Mouse (Mus musculus): ENCODE data around the gene Plekhb1. TPM values are rescaled to one million over a fixed set of nuclear protein-coding genes. Genes with fewer than 3 reads are reported as not detected.

The Plekhb1 gene
- polyA plus RNA-seq, 1 experiment from 2014 or later: 4.3 TPM

DNA sequence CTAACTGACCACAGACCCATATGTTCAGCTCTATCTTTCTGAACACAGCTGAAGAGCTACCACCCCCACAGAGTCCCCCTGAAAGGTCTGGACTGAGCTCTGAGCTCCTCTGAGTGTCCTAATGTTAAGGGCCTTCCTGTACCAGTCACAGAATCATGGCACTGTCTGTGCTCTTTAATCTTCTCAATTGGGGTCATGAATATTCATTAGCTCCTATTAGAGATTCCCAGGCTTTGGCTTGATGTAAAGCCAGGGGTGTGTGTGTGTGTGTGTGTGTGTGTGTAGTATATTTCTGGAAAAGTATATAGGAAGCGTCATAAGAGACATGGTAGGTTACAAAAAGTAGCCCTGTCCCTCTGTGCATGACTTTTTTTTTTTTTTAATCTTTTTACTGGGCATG is 21.0 kb upstream of the Plekhb1 start:
- no peak overlapping the region for H3K9ac ChIP-seq (replicated peaks; ENCODE audit: low read length)
- no peak overlapping the region for H3K4me2 ChIP-seq (replicated peaks; ENCODE audit: low read depth, low read length)
- 96% methylated on average over 1 of the region's 1 CpGs for WGBS

DNA sequence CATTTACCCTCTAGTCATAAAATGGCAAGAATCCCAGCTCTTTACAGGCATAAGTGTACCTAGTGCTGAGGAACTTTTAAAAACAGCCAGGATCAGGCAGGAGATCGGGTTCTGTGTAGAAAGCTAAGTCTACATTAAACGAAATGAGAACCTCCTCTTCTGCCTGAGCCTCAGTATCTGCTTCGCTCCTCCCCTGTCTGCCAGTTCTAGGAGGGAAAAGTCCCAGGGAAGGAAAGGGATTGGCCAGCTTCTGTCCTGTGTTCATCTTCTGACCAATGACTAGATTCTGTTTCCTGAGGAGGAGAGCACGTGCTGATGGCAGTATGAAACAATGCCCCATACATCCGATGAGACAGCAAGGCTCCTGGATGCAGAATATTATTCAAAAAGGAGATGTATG is 18.9 kb upstream of the Plekhb1 start:
- no peak overlapping the region for H3K27ac ChIP-seq (ENCODE audit: low read length)
- H3K4me2 ChIP-seq (replicated peaks; ENCODE audit: low read depth, low read length): no peak overlapping the region
- no peaks in the 10 kb centered on the region for H3K27me3 ChIP-seq (ENCODE audit: insufficient read depth, low read length)
- H3K4me3 ChIP-seq (ENCODE audit: low read length): no peak overlapping the region
- WGBS: 54% methylated on average over 5 of the region's 5 CpGs
- no peak overlapping the region for H3K9ac ChIP-seq (replicated peaks; ENCODE audit: low read length)
- ATAC-seq (ENCODE audit: low FRiP score, low TSS enrichment): no peak
- no peaks in the 10 kb centered on the region for H3K36me3 ChIP-seq (ENCODE audit: insufficient read depth, low read length)
- no peaks in the 10 kb centered on the region for H3K9me3 ChIP-seq (ENCODE audit: low read length)
- peaks cover 4% of the 10 kb centered on the region; the same call in 1 of the 2 replicates for H3K4me1 ChIP-seq (ENCODE audit: insufficient read depth, low read length)

More for the DNA sequence above, 21.0 kb upstream of the Plekhb1 start:
- Histone ChIP-seq H3K36me3 (ENCODE audit: insufficient read depth, low read length) (no peaks in the 10 kb centered on the region), H3K4me3 (ENCODE audit: low read length) (no peak overlapping the region), H3K9me3 (ENCODE audit: low read length) (no peaks in the 10 kb centered on the region), H3K27ac (ENCODE audit: low read length) (no peak overlapping the region), H3K4me1 (ENCODE audit: insufficient read depth, low read length) (peaks cover 4% of the 10 kb centered on the region; the same call in 1 of the 2 replicates), H3K27me3 (ENCODE audit: insufficient read depth, low read length) (no peaks in the 10 kb centered on the region)
- ATAC-seq (ENCODE audit: low FRiP score, low TSS enrichment): no peak

DNA sequence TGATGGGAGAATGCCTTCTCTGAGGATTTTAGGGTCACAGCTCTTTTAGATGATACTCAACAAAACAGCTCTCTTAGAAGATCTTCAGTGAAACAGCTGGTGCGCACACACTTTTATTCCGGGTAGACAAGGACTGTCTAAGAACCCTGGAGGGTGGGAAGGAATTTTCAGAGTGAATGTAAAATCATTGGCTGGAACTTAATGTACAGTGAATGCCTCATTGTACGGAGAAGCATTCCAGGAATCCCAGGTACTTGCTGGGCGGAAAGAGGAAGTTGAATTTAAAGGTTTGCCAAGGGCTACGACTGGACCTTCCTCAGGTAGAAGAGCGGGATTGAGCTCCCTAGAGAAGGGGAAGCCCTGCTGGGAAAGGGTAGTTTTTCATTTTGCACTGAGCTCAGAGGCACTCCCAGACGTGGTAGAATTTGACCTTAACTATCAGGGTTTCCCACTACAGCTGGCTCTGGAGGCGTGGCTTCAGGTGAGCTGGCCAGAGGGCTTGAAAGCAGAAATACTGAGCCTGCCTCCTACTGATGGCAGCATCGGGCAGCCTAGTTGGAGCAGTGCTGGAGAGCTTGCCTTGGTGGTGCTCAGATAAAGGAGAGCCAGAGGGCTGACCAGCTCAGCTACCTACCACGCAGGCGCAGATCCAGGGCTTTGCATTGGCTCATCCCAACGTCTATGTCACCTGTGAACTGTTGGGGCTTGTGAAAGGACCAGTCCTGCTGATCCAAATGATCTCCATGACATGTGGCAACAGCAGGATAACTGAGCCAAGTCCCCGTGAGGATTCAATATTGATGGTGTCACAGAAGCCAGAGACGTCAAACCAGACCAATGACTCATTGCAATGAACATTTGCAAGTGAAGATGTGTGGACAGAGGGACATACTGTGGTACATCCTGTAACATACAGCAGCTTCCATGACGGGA is 17.0 kb upstream of the Plekhb1 start:
- 56% methylated on average over 15 of the region's 15 CpGs for WGBS
- Histone ChIP-seq H3K27ac (ENCODE audit: low read length) (peak overlapping the region; percentile 72), H3K4me2 (replicated peaks; ENCODE audit: low read depth, low read length) (peak overlapping the region; percentile 21), H3K9ac (replicated peaks; ENCODE audit: low read length) (no peak overlapping the region), H3K27me3 (ENCODE audit: insufficient read depth, low read length) (no peaks in the 10 kb centered on the region), H3K4me3 (ENCODE audit: low read length) (no peak overlapping the region), H3K36me3 (ENCODE audit: insufficient read depth, low read length) (no peaks in the 10 kb centered on the region), H3K9me3 (ENCODE audit: low read length) (no peaks in the 10 kb centered on the region), H3K4me1 (ENCODE audit: insufficient read depth, low read length) (peaks cover 4% of the 10 kb centered on the region; the same call in 1 of the 2 replicates)
- ATAC-seq (ENCODE audit: low FRiP score, low TSS enrichment): 0 out of 2 replicates have a peak, but pooled peaks have one; percentile 57

DNA sequence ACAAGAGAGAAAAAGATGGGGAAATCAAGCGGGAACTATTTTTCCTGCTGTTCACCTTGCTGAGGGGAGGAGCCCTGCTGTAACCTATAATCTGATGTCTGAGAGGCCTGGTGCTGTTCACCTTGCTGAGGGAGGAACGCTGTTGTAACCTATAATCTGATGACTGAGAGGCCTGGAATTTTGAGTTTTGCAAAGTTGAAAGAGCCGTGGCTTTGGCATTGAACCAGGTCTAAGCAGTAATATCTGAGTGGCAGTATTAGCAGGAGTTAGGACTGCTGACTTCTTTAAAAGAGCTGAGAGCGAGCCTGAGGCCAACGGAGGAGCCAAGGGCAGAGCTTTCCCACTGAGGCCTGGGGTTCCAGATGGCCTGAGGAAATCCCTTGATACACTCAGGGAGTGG is 15.8 kb upstream of the Plekhb1 start:
- no peak overlapping the region for H3K9ac ChIP-seq (replicated peaks; ENCODE audit: low read length)
- WGBS: 78% methylated on average over 5 of the region's 5 CpGs

DNA sequence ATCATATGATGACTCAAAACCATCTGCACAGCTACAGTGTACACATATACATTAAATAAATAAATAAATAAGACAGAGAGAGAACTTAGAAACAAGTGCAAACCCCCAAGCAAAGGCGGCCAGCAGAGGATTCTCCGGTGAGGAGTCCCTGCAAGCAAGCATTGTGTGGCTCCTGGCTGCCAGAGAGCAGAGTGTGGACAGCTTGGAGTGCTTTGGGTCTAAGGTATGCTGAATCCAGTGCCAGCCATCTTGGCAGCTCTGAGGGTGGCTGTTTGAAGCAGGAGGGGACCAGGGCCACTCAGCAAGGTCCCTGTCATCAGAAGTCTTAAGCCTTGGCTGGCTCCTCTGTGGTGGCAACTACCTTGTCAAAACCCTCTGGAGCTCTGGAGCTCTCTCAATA is 12.7 kb upstream of the Plekhb1 start:
- no peaks in the 10 kb centered on the region for H3K36me3 ChIP-seq (ENCODE audit: insufficient read depth, low read length)
- no peak overlapping the region for H3K4me3 ChIP-seq (ENCODE audit: low read length)
- no peak for ATAC-seq (ENCODE audit: low FRiP score, low TSS enrichment)
- peaks cover 4% of the 10 kb centered on the region; the same call in 1 of the 2 replicates for H3K4me1 ChIP-seq (ENCODE audit: insufficient read depth, low read length)
- H3K27me3 ChIP-seq (ENCODE audit: insufficient read depth, low read length): no peaks in the 10 kb centered on the region
- H3K9ac ChIP-seq (replicated peaks; ENCODE audit: low read length): no peak overlapping the region
- WGBS: 94% methylated on average over 2 of the region's 2 CpGs
- H3K4me2 ChIP-seq (replicated peaks; ENCODE audit: low read depth, low read length): no peak overlapping the region
- no peaks in the 10 kb centered on the region for H3K9me3 ChIP-seq (ENCODE audit: low read length)
- H3K27ac ChIP-seq (ENCODE audit: low read length): no peak overlapping the region

More for the DNA sequence above, 15.8 kb upstream of the Plekhb1 start:
- H3K4me3 ChIP-seq (ENCODE audit: low read length): no peak overlapping the region
- no peaks in the 10 kb centered on the region for H3K27me3 ChIP-seq (ENCODE audit: insufficient read depth, low read length)
- no peak overlapping the region for H3K4me2 ChIP-seq (replicated peaks; ENCODE audit: low read depth, low read length)
- no peaks in the 10 kb centered on the region for H3K9me3 ChIP-seq (ENCODE audit: low read length)
- H3K36me3 ChIP-seq (ENCODE audit: insufficient read depth, low read length): no peaks in the 10 kb centered on the region
- ATAC-seq (ENCODE audit: low FRiP score, low TSS enrichment): no peak
- peaks cover 4% of the 10 kb centered on the region; the same call in 1 of the 2 replicates for H3K4me1 ChIP-seq (ENCODE audit: insufficient read depth, low read length)
- no peak overlapping the region for H3K27ac ChIP-seq (ENCODE audit: low read length)

DNA sequence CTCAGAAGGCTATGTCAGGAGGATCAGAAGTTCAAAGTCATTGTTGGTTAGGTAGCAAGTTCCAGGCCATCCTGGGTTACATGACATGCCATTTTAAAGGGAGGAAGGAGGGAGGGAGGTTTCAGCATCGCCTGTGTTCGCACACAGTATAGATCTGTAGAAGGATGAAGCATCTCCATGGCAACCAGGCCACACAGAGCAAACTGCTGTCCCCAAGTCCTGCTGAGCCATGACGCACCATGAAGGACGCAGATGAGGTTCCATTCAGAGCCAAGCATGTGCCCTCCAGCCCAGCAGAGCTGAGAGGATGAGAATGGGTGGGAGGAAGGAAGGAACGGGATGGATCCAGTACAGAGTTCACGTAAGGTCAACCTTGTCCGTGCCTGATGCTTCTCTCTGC is 11.2 kb upstream of the Plekhb1 start:
- H3K9me3 ChIP-seq (ENCODE audit: low read length): no peaks in the 10 kb centered on the region
- H3K27me3 ChIP-seq (ENCODE audit: insufficient read depth, low read length): no peaks in the 10 kb centered on the region
- 58% methylated on average over 7 of the region's 7 CpGs for WGBS
- no peak overlapping the region for H3K9ac ChIP-seq (replicated peaks; ENCODE audit: low read length)
- no peaks in the 10 kb centered on the region for H3K4me1 ChIP-seq (ENCODE audit: insufficient read depth, low read length)
- no peak for ATAC-seq (ENCODE audit: low FRiP score, low TSS enrichment)
- H3K36me3 ChIP-seq (ENCODE audit: insufficient read depth, low read length): no peaks in the 10 kb centered on the region
- no peak overlapping the region for H3K27ac ChIP-seq (ENCODE audit: low read length)
- no peak overlapping the region for H3K4me3 ChIP-seq (ENCODE audit: low read length)
- H3K4me2 ChIP-seq (replicated peaks; ENCODE audit: low read depth, low read length): no peak overlapping the region

DNA sequence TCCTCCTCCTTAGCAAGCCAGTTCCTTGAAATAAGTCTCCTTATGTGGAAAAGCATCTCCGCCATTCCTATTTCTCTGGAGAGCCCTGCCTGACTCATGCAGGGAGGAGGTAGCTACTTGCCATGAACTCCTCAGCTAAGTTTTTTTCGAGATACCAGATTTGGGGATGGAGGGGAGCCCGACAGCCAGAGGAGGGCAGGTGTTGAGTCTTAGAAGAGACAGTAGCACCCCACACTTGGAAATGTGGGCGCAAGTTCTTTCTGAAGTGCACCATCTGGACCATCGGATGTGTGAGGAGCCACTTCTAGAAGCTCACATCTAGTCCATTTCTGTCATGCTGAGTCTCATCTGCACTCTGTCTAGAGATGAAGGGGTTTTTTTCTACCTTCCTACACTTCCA is 8.4 kb upstream of the Plekhb1 start:
- Histone ChIP-seq H3K4me3 (ENCODE audit: low read length) (no peak overlapping the region), H3K9ac (replicated peaks; ENCODE audit: low read length) (no peak overlapping the region), H3K9me3 (ENCODE audit: low read length) (no peaks in the 10 kb centered on the region), H3K4me1 (ENCODE audit: insufficient read depth, low read length) (no peaks in the 10 kb centered on the region), H3K4me2 (replicated peaks; ENCODE audit: low read depth, low read length) (no peak overlapping the region), H3K36me3 (ENCODE audit: insufficient read depth, low read length) (no peaks in the 10 kb centered on the region), H3K27me3 (ENCODE audit: insufficient read depth, low read length) (no peaks in the 10 kb centered on the region), H3K27ac (ENCODE audit: low read length) (no peak overlapping the region)
- WGBS: 91% methylated on average over 5 of the region's 5 CpGs
- no peak for ATAC-seq (ENCODE audit: low FRiP score, low TSS enrichment)

DNA sequence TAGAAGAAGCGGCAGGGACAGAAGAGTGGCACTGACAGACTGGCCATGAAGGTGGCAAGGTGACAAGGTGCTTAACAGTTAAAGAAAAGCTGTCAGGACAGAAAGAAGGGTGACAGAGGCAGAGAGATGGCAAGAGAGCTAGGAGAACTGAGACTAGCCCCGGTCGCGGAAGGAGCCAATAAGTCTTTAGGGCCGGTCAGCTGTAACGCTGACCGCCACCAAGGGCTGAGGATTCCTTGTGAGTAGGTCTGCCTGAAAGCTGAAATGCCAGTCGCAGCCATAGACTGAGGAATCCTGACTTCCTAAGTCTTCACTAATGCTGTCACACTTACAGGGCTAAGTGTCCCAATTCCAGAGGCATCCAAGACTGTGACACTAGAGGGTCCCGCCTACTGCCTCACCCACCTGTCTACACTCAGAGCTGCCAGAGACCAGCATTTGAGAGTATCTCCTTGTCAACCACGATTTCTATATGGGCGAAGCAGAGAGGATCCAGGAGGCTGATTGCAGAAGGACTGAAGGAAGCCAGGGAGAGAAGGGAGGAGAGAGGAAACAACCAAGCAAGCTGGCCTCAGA is 1.6 kb upstream of the Plekhb1 start:
- Histone ChIP-seq H3K27me3 (ENCODE audit: insufficient read depth, low read length) (no peaks in the 10 kb centered on the region), H3K27ac (ENCODE audit: low read length) (no peak overlapping the region), H3K4me1 (ENCODE audit: insufficient read depth, low read length) (peaks cover 10% of the 10 kb centered on the region), H3K9ac (replicated peaks; ENCODE audit: low read length) (0 out of 2 replicates have a peak overlapping the region, but pooled peaks have one; percentile 37), H3K36me3 (ENCODE audit: insufficient read depth, low read length) (no peaks in the 10 kb centered on the region), H3K4me2 (replicated peaks; ENCODE audit: low read depth, low read length) (peak overlapping the region; percentile 43), H3K4me3 (ENCODE audit: low read length) (peak overlapping the region; percentile 11), H3K9me3 (ENCODE audit: low read length) (no peaks in the 10 kb centered on the region)
- peak; percentile 24; the same call in 1 of the 2 replicates for ATAC-seq (ENCODE audit: low FRiP score, low TSS enrichment)
- 46% methylated on average over 11 of the region's 11 CpGs for WGBS

DNA sequence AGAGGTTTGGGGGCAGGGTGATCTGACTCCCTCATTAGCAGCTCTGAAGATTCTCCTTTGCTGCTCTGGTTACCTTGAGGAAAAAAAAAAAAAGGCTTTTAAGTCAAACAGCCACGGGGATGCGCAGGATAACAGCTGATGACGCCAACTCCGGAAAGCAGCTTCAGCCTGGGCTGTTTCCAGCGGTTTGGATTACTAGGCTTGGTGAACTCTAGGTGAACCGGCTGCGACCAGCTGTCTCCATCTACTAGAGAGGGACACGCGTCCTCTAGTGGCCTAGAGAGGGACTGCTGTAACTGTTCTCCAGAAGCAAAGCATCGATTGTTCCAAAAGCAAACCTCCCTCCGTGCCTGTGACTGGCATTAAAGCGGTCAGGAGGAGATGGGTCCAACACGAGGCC is 976 bp upstream of the Plekhb1 start:
- peak overlapping the region; percentile 43 for H3K4me2 ChIP-seq (replicated peaks; ENCODE audit: low read depth, low read length)
- no peaks in the 10 kb centered on the region for H3K36me3 ChIP-seq (ENCODE audit: insufficient read depth, low read length)
- no peaks in the 10 kb centered on the region for H3K9me3 ChIP-seq (ENCODE audit: low read length)
- peak overlapping the region; percentile 66; the same call in 1 of the 2 replicates for H3K27ac ChIP-seq (ENCODE audit: low read length)
- peak overlapping the region; percentile 11 for H3K4me3 ChIP-seq (ENCODE audit: low read length)
- ATAC-seq (ENCODE audit: low FRiP score, low TSS enrichment): peak; percentile 93
- peaks cover 16% of the 10 kb centered on the region for H3K4me1 ChIP-seq (ENCODE audit: insufficient read depth, low read length)
- H3K9ac ChIP-seq (replicated peaks; ENCODE audit: low read length): 0 out of 2 replicates have a peak overlapping the region, but pooled peaks have one; percentile 37
- no peaks in the 10 kb centered on the region for H3K27me3 ChIP-seq (ENCODE audit: insufficient read depth, low read length)
- under 1% methylated on average over 13 of the region's 13 CpGs for WGBS

DNA sequence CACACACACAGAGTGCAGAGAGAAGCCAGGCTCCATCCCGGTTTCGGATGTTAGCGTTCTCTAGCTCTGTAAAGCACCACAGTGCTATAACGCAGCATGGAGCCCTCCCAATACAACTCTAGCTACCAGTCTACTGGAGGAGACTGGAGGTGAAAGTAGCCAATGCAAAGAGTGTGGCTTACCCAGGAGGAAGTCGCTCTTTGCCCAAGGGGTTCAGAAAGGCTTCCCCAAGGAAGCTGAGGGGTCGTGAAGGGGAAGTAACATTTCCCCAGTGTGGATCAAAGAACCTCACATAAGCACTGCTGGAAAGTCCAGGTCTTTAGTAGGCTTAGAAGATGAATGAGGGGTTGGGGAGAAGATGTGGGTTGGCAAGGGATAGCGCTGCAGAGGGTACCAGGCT is 950 bp downstream of the Plekhb1 start:
- no peak for ATAC-seq (ENCODE audit: low FRiP score, low TSS enrichment)
- Histone ChIP-seq H3K9me3 (ENCODE audit: low read length) (no peaks in the 10 kb centered on the region), H3K9ac (replicated peaks; ENCODE audit: low read length) (no peak overlapping the region), H3K36me3 (ENCODE audit: insufficient read depth, low read length) (no peaks in the 10 kb centered on the region), H3K4me3 (ENCODE audit: low read length) (no peak overlapping the region), H3K27ac (ENCODE audit: low read length) (no peak overlapping the region), H3K4me1 (ENCODE audit: insufficient read depth, low read length) (peaks cover 20% of the 10 kb centered on the region), H3K27me3 (ENCODE audit: insufficient read depth, low read length) (no peaks in the 10 kb centered on the region), H3K4me2 (replicated peaks; ENCODE audit: low read depth, low read length) (no peak overlapping the region)
- 87% methylated on average over 7 of the region's 7 CpGs for WGBS

All from kidney, embryonic 16.5 days (tissue).